Mouse (Mus musculus) adrenal gland, postnatal 0 days (tissue): Measurements from ENCODE around the gene Ap3b1. TPM values are rescaled to one million over a fixed set of nuclear protein-coding genes. Genes with fewer than 3 reads are reported as not detected.

Experiments
- microRNA-seq: library from miRNA; unstranded; fragments of <30 nt; microRNA quantifications from one replicate; pipeline ENCODE4, GENCODE M21; 2016; ENCODE audit warnings: borderline replicate concordance; ENCODE audit not compliant: insufficient number of aligned reads
- polyA plus RNA-seq: library from polyadenylated mRNA; unstranded; fragments of >200 nt; fragmentation: Nextera tagmentation; extraction: Ambion mirVana; gene quantifications from 2 replicates; pipeline ENCODE4 v1.2.1, GENCODE M21; 2015

Ap3b1 gene
- polyA plus RNA-seq, result 27.2 and 35.7 TPM in 2 replicates

DNA sequence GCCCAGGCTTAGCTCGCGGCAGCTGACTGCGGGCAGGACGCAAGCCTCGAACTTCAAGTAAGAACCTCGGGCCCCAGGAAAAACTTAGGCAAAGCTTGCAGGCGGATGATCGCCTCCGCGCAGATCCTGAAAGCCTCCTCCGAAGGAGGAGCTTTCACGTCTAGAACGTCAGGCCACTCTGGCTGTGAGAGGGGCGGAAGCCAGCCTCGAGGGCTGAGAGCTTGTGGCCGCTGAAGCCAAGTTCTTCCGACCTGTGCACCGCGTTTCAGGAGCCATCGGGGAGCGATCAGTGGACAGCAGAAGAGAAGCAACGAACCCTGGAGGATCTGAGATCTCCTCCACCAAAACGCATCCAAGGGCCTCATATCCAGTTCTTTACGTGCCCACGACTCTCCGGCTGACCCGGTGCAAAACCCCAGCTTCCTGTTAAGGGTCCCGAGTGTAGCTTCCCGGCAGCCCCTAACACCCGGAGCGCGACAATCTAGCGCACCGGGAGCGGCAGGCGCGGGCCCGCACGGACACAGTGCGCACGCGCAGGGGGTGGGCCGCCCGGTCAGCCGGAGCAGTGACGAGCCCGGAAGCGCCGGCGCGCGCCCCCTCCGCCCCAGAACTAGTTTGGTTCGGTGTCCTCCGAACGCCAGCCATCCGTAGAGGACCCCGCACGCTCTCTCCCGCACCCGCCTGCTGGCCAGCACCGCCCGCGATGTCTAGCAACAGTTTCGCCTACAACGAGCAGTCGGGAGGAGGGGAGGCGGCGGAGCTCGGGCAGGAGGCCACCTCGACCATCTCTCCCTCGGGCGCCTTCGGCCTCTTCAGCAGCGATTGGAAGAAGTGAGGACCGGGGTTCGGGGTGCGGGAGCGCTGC is at the start of gene Ap3b1:
TSS of gene Ap3b1 (plus strand) at position 560 of the 865 bp plus-strand sequence.

Small RNA genes within 50 kb of the gene (microRNA-seq; reads per million reads assigned to microRNA genes)
- gene Gm25109, result not detected

Other genes with a start within 250 kb of the Ap3b1 start
- gene Scamp1, start 73.1 kb upstream of the Ap3b1 start, polyA plus RNA-seq, result 25.6 and 32.9 TPM in 2 replicates